Mouse (Mus musculus) limb, embryonic 10.5 days (tissue): ENCODE results near the gene Adamts1. TPM values are rescaled to one million over a fixed set of nuclear protein-coding genes. Genes with fewer than 3 reads are reported as not detected.
A peak's percentile ranks its signal among the peaks of the same experiment; 100 is the strongest.

Experiments used
- DNase-seq: peaks from one replicate; pipeline ENCODE4 v3.0.0-alpha.2; 2017; ENCODE audit warnings: low spot score
- H3K27ac ChIP-seq: fragments of 300-500 bp; sonication (generic); 2 replicates; pipeline ENCODE4 v1.5.1; 2016; ENCODE audit warnings: mild to moderate bottlenecking
- H3K27me3 ChIP-seq: fragments of 300-500 bp; sonication (generic); 2 replicates; pipeline ENCODE4 v1.6.1; 2016; ENCODE audit warnings: low read depth, mild to moderate bottlenecking; ENCODE audit not compliant: poor library complexity, severe bottlenecking
- H3K36me3 ChIP-seq: fragments of 300-500 bp; sonication (generic); 2 replicates; pipeline ENCODE4 v1.6.1; 2016; ENCODE audit warnings: mild to moderate bottlenecking, moderate library complexity
- H3K4me1 ChIP-seq: fragments of 300-500 bp; sonication (generic); 2 replicates; pipeline ENCODE4 v1.6.1; 2016
- H3K4me3 ChIP-seq: fragments of 300-500 bp; sonication (generic); 2 replicates; pipeline ENCODE4 v1.5.1; 2016; ENCODE audit warnings: mild to moderate bottlenecking, moderate library complexity
- H3K9me3 ChIP-seq: fragments of 300-500 bp; sonication (generic); replicated peaks from 2 replicates; pipeline ENCODE4 v1.6.1; 2016; ENCODE audit warnings: mild to moderate bottlenecking
- WGBS: fragments of 180-500 bp; shearing (Covaris S2); methylation state at CpG from one replicate; pipeline ENCODE4 v1.1.7; 2016; 5-methylcytosine and 5-hydroxymethylcytosine counted together
- polyA plus RNA-seq: library from polyadenylated mRNA; unstranded; fragments of >200 nt; fragmentation: Nextera tagmentation; extraction: Ambion mirVana; gene quantifications from 2 replicates; pipeline ENCODE4 v1.2.1, GENCODE M21; 2016

Gene Adamts1
- polyA plus RNA-seq = 24.7 and 26.8 TPM in 2 replicates

DNA sequence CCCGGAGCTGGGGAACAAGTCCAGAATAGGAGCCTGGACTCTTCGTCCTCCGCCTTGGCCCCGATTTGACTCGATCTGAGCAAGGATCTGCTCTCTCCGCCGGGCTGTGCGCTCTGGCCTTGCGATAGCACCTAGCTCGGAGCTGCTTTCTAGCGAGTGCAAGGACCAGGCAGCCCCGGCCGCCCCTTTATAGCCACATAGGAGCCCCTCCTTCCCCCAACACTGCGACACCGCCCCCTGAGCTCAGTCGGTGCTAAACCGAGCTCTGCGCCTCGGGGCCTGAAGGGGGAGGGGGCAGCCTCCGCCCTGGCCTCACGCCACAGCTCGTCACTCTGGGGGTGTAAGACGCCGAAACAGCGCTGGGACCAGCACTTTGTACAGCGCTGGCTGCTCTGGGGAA is at the start of gene Adamts1:
Gene Adamts1, minus strand, starts transcription at position 160 of the 400 bp plus-strand sequence.
- H3K4me1 ChIP-seq = peaks cover 32% of the 10 kb centered on the region
- no peaks in the 10 kb centered on the region for H3K27me3 ChIP-seq
- H3K4me3 ChIP-seq = peak within 1 kb of the TSS; percentile 73
- no peaks in the 10 kb centered on the region for H3K9me3 ChIP-seq
- under 1% methylated on average over 26 of the region's 26 CpGs for WGBS
- peak within 1 kb of the TSS; percentile 95 for H3K27ac ChIP-seq
- DNase-seq = peak; percentile 93
- peaks cover 24% of the 10 kb centered on the region for H3K36me3 ChIP-seq

DNA sequence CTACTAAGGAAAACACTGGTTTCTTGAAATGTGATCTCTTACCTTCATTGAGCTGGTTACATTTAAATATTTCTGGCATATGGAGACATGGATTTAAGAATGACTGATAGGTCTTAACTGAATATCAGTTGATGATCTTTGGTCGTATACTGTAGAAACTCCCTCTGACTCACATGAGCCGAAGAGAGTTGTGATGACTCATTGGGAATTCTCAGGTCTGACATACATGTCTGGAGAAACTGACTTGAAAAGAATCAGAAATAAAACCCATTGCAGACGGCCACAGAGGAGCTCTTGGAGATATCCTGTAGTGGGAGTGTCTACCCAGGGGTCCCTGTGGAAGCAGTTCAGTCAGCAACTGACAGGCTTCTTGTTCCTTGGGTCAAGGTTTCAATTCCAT is 24.2 kb upstream of the Adamts1 start:
- no peaks in the 10 kb centered on the region for H3K36me3 ChIP-seq
- H3K4me1 ChIP-seq = no peaks in the 10 kb centered on the region
- H3K27me3 ChIP-seq = no peaks in the 10 kb centered on the region
- DNase-seq = no peak
- 81% methylated on average over 3 of the region's 3 CpGs for WGBS
- no peak overlapping the region for H3K4me3 ChIP-seq
- no peaks in the 10 kb centered on the region for H3K9me3 ChIP-seq
- no peak overlapping the region for H3K27ac ChIP-seq

DNA sequence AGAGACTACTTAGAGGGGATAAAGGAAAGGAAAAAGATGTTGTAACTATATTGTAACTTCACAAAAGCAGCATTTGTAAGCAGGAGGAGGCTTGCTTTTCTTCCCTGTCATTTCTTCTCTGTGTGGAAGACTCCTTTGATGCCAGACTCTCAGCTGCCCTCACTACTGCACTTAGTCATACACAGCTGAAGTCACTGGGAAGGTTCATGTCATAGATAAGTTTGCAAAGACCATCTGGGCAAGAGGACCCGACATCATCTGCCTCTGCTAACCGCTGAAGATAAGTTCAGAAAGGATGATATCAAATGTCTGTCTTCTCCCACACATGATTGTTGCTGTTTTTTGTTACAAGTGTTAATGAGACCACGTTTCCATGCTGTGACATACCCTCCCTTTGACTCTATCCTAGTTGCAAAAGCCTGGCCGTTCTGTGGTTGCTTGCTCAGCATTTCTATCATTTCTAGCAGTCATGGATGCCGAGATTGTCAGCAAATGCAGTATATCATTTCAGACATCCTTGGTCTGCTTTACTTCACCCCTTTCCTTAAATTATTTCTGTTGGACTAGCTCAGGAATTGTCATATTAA is 19.5 kb upstream of the Adamts1 start:
- no peaks in the 10 kb centered on the region for H3K27me3 ChIP-seq
- H3K4me1 ChIP-seq = no peaks in the 10 kb centered on the region
- WGBS = 84% methylated on average over 5 of the region's 5 CpGs
- H3K4me3 ChIP-seq = no peak overlapping the region
- no peak for DNase-seq
- no peaks in the 10 kb centered on the region for H3K36me3 ChIP-seq
- H3K27ac ChIP-seq = no peak overlapping the region
- no peaks in the 10 kb centered on the region for H3K9me3 ChIP-seq

DNA sequence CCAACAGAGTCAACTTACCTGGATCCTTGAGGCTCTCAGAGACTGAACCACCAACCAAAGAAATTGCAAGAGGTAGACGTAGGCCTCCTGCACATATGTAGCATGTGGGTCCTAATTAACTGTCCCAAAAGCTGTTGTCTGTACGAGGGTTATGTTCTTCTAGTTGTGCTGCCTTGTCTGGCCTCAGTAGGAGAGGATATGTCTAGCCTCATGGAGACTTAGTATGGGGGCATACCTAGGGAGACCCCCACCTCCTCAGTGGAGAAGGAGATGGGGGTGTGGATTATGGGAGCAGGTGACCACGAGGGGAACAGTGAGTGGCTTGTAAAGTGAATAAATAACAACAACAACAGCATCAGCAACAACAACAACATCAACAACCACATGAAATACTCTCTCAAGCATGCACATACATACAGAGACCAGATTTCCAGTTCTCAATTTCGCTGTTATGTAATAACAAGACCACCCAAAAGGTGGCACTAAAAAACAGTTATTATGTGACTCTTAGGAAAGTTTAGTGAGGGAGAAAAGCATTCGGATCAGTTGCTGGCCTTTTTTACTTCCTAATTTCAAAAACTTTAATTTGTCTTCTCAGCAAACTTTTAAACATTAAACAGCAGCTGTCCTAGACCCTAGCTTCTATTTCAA is 17.0 kb upstream of the Adamts1 start:
- no peak for DNase-seq
- Histone ChIP-seq H3K27ac (no peak overlapping the region), H3K4me1 (no peaks in the 10 kb centered on the region), H3K36me3 (no peaks in the 10 kb centered on the region), H3K4me3 (no peak overlapping the region), H3K27me3 (no peaks in the 10 kb centered on the region), H3K9me3 (no peaks in the 10 kb centered on the region)
- 67% methylated on average over 5 of the region's 5 CpGs for WGBS

DNA sequence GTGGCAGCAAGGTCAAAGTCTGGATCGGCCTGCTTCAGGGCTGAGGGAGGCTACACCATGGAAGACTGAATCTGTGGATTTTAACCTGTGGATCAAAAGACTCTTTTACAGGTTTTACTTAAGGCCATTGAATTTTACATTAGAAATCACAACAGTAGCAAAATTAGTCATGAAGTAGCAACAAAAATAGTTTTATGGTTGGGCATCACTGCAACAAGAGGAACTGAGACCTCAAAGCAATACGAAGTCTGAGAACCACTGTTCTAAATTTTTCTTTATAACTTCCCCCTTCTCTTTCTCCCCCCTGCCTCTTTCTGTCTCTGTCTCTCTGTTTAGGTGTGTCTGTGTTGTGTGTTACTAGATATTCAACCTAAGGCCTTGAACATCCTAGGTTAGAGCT is 11.2 kb upstream of the Adamts1 start:
- H3K27ac ChIP-seq = no peak overlapping the region
- no peak for DNase-seq
- H3K4me3 ChIP-seq = no peak overlapping the region
- 93% methylated on average over 2 of the region's 2 CpGs for WGBS
- H3K27me3 ChIP-seq = no peaks in the 10 kb centered on the region
- no peaks in the 10 kb centered on the region for H3K9me3 ChIP-seq
- H3K4me1 ChIP-seq = no peaks in the 10 kb centered on the region
- no peaks in the 10 kb centered on the region for H3K36me3 ChIP-seq

DNA sequence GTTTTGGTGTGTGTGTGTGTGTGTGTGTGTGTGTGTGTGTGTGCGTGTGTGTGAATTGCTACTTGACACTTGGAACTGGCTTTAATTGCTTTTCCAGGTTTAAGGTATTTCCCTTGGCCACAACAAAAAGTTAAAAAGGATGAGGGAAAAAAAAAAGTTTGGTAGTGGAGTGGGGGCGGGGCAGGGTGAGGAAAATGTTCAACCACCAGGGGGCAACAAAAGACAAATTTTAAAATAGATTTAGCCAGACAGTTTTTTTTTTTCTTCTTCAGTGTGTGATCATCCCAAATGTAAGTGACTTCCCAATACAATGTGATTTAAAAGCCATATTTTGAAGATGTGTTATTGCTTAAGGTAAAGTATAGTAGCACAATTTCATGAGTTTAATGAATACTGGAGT is 4.7 kb upstream of the Adamts1 start:
- H3K9me3 ChIP-seq = no peaks in the 10 kb centered on the region
- peaks cover 15% of the 10 kb centered on the region for H3K4me1 ChIP-seq
- H3K4me3 ChIP-seq = no peak overlapping the region
- H3K36me3 ChIP-seq = no peaks in the 10 kb centered on the region
- no peak overlapping the region for H3K27ac ChIP-seq
- H3K27me3 ChIP-seq = no peaks in the 10 kb centered on the region
- 12% methylated on average over 2 of the region's 2 CpGs for WGBS
- peak; percentile 41 for DNase-seq

DNA sequence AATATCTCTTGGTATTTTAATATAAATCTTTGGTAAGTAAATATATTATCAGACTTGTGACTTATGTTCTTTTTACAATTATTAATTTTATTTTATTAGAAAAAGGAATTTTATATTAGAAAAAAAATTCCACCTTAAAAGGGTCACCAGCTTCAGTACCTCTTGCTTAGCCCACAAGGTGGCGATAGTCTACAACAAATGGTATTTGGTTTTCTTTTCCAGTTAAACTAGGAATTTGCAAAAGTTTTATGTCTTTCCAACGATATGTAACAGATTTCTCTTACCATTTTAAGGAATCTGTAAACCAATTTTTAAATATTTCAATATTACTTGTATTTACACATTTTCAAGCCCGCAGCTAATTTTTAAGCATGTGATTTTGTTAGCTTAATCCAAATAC is 4.2 kb upstream of the Adamts1 start:
- peaks cover 15% of the 10 kb centered on the region for H3K4me1 ChIP-seq
- WGBS = 24% methylated on average over 3 of the region's 3 CpGs
- no peak for DNase-seq
- no peaks in the 10 kb centered on the region for H3K9me3 ChIP-seq
- H3K27ac ChIP-seq = no peak overlapping the region
- no peak overlapping the region for H3K4me3 ChIP-seq
- H3K27me3 ChIP-seq = no peaks in the 10 kb centered on the region
- H3K36me3 ChIP-seq = no peaks in the 10 kb centered on the region

DNA sequence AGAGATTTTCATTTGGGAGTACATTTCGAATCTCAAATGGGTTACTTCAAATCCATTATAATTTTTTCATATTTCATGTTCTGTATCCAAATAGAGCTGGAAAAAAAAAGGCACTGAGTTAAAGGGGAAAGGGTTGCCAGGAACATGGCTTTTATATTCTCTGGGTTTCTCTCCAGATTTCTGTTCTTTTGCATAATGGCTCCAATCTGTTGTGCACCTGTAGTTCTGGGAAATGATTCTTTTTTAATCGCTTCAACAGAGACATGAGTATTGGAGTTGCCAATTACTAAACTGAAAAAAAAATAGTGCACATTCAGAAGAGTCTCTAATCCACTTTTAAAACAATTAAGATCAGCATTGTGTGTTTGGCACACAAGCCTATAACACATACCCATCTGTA is 2.7 kb upstream of the Adamts1 start:
- Histone ChIP-seq H3K4me1 (peaks cover 19% of the 10 kb centered on the region), H3K27ac (no peak overlapping the region), H3K4me3 (no peak overlapping the region), H3K36me3 (no peaks in the 10 kb centered on the region), H3K9me3 (no peaks in the 10 kb centered on the region), H3K27me3 (no peaks in the 10 kb centered on the region)
- 88% methylated on average over 2 of the region's 2 CpGs for WGBS
- DNase-seq = no peak

DNA sequence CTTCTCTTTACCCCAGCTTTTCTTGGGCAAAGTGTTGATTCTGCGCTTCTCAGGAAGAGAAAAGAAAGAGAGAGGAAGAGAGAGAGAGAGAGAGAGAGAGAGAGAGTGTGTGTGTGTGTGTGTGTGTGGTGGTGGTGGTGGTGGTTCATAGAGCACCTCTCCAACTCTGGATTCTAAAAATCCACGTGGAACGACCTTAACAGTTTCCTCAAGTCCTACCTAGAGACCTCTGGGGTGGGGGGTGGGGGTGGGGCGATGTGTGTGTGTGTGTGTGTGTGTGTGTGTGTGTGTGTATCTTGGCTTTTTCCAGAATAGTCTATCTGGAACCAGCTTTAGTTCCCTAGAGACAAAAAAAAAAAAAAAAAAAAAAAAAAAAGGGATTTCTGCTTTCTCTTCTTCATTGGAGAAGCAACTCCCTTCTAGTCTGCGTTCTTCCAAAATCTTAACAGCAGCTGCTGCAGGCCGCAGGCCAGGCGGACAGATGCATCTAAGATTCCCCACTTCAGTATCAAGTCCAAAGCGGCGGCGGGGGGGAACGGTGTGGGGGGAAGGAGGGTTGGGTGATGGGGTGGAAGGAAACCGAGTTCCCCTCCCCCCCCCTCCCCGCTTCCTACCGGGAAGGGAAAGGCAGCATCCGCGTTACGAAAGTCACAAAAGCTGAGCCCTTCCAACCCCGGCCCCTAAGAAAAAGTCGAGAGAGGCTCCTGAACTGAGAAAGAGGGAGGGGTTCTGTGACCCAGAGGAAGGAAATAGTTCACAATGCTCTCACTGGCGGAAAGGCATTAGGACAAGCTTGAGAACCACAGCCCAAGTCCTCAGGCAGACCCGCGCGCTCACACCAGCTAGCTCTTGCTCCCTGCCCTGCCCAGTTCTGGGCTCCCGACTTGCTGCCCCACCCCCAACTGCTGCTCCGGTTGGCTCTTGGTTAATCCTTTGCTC is 969 bp upstream of the Adamts1 start:
- 2% methylated on average over 25 of the region's 25 CpGs for WGBS
- peak overlapping the region; percentile 73 for H3K4me3 ChIP-seq
- H3K4me1 ChIP-seq = peaks cover 32% of the 10 kb centered on the region
- no peaks in the 10 kb centered on the region for H3K27me3 ChIP-seq
- no peaks in the 10 kb centered on the region for H3K9me3 ChIP-seq
- peaks cover 14% of the 10 kb centered on the region for H3K36me3 ChIP-seq
- DNase-seq = peak; percentile 79
- peak overlapping the region; percentile 95 for H3K27ac ChIP-seq

DNA sequence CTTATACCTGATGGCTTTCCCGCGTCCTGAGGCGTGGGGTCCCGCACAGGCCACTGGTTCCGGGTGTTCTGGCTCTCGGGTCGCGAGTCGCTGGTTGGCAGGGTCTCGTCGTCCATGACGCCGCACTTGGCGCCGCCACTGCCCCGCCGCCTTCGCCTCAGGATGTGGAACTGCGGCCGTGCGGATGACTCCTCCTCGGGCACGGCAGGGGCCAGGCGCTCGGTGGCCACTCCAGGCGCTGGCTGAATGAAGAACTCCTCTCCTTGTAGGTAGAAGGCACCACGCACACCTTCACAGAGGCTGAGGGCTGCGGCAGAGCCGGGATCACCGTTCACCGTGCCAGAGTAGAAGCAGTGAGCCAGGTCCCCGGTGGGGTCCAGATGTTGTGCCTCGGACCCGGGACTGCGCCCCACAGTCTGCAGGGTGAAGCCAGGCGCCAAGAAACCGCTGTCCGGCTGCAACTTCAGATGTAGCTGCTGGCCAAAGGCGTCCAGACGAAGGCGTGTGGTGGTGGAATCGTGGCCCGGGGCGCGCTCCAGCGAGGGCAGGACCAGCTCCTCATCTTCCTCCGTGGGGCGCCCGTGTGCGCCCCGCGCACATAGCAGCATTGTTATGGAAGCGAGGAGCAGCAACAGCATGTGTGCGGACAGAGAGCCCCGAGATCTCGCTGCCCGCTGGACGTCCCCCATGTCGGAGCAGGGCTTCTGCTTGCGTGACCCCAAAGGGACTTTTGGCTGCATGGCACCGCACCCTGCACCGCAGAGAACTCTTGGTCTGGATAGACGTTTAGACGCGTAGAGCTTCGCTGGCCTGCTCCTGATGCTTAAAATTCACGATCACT is 722 bp downstream of the Adamts1 start:
- DNase-seq = peak; percentile 82
- under 1% methylated on average over 67 of the region's 67 CpGs for WGBS
- Histone ChIP-seq H3K9me3 (no peaks in the 10 kb centered on the region), H3K27me3 (no peaks in the 10 kb centered on the region), H3K36me3 (peaks cover 31% of the 10 kb centered on the region), H3K27ac (peak overlapping the region; percentile 95), H3K4me3 (peak overlapping the region; percentile 73), H3K4me1 (peaks cover 32% of the 10 kb centered on the region)

DNA sequence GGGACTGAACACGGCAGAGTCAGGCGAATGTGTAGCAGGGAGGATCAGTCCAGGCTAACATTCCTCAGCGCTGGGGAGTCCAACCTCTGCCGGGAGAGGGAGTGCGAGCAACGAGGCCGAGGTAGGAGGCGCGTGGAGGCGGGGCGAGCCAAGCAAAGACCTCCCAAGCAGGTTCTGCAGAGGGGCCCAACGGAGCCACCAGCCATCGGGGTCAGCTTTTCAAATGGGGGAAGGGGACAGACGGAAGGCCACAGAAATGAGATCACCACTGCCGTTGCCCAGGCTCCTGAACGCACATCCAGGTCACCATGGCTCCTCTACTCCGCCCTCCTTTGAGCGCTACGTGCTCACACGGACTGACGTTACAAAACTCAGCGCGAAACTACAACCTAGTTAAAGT is 1.7 kb downstream of the Adamts1 start:
- DNase-seq = peak; percentile 88
- peak overlapping the region; percentile 73 for H3K4me3 ChIP-seq
- no peaks in the 10 kb centered on the region for H3K27me3 ChIP-seq
- peaks cover 41% of the 10 kb centered on the region for H3K36me3 ChIP-seq
- H3K9me3 ChIP-seq = no peaks in the 10 kb centered on the region
- WGBS = 0% methylated on average over 23 of the region's 23 CpGs
- H3K4me1 ChIP-seq = peaks cover 32% of the 10 kb centered on the region
- H3K27ac ChIP-seq = peak overlapping the region; percentile 95

DNA sequence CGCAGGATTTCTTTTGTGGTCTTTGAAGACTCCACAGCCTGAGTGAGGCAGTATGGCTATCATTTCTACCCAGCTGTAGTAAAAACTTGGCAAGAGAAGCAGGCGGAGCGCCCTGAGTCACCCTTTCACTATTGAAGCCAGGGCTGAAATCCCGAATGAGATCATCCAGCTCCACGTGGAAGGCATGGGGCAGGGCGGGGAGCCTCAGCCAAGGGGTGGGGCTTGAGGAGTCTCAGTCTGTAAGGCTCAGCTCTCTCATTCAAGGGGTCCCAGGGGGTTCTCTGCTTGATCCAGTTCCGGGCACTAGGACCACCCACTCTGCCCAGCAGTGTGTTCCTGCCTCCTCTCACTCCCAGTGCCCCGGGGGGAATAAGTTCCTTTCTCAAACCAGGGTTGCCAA is 2.2 kb downstream of the Adamts1 start:
- WGBS = 7% methylated on average over 8 of the region's 8 CpGs
- peak; percentile 77 for DNase-seq
- Histone ChIP-seq H3K27me3 (no peaks in the 10 kb centered on the region), H3K4me1 (peaks cover 32% of the 10 kb centered on the region), H3K27ac (peak overlapping the region; percentile 95), H3K9me3 (no peaks in the 10 kb centered on the region), H3K36me3 (peaks cover 46% of the 10 kb centered on the region), H3K4me3 (peak overlapping the region; percentile 73)
